Mouse (Mus musculus): Measurements from ENCODE around the gene Lrig1. TPM values are rescaled to one million over a fixed set of nuclear protein-coding genes. Genes with fewer than 3 reads are reported as not detected.
"Not testable (repeated sequence)": the region's sequence is repeated elsewhere in the genome, so short reads cannot be mapped to it uniquely, and the experiment has no call there.

Gene Lrig1
- polyA plus RNA-seq, 1 experiment from 2014 or later, result 23.8 TPM

GRCm38 (mm10) chr6:94582055-94582454, 117.9 kb downstream of the Lrig1 start:
- no peaks in the 10 kb centered on the region for H3K36me3 ChIP-seq
- H3K9ac ChIP-seq, result no peak overlapping the region
- H3K4me3 ChIP-seq, result no peak overlapping the region
- H3K9me3 ChIP-seq, result no peaks in the 10 kb centered on the region
- no peak overlapping the region for H3K27ac ChIP-seq (replicated peaks)
- 90% methylated on average over 9 of the region's 9 CpGs for WGBS
- no peak overlapping the region for H3K4me2 ChIP-seq
- H3K27me3 ChIP-seq, result no peaks in the 10 kb centered on the region
- peaks cover 6% of the 10 kb centered on the region; the same call in 1 of the 2 replicates for H3K4me1 ChIP-seq (replicated peaks)
- ATAC-seq (ENCODE audit: low FRiP score, low read depth), result no peak

- 24% methylated on average over 8 of the region's 8 CpGs for WGBS
- peaks cover 23% of the 10 kb centered on the region for H3K4me1 ChIP-seq (replicated peaks)
- no peaks in the 10 kb centered on the region for H3K36me3 ChIP-seq
- H3K9ac ChIP-seq, result no peak overlapping the region
- no peaks in the 10 kb centered on the region for H3K9me3 ChIP-seq
- H3K27me3 ChIP-seq, result no peaks in the 10 kb centered on the region
- H3K27ac ChIP-seq (replicated peaks), result peak overlapping the region; percentile 59; the same call in 1 of the 2 replicates
- peak; percentile 75 for ATAC-seq (ENCODE audit: low FRiP score, low read depth)
- no peak overlapping the region for H3K4me2 ChIP-seq
- H3K4me3 ChIP-seq, result no peak overlapping the region
Measured at GRCm38 (mm10) chr6:94577991-94578390, 122.0 kb downstream of the Lrig1 start.

DNA sequence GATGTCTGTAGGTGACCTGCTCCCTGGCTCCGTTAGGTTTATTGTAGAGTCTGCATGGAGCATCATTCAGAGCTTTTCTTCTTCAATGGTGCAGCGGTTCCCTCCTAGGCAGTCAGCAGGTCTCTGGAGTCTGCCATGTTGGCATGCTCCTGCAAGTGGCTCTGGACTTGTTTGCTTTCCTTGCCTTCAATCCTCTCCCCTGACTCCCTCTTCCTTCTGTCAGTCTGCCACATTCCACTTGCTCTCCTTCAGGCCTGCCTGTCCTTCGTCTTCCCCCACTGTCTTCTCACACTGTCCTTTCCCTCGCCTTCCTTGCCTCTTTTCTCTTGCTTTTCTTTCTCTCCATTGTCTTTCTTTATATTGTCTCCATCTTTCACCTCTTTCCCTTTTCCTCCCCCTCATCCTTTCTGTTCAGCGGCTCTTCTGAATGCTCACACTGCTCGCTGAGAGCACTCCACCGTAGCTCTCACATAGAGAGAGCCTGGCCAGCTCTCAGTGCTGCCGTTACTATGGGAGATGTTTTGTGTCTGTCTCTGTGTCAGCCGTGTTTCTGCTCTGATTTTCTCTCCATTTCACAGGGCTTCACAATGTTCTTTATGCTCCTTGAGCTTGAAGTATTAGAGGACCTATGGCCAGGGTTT, 124.3 kb downstream of the Lrig1 start:
- Histone ChIP-seq H3K4me1 (replicated peaks) (peaks cover 23% of the 10 kb centered on the region), H3K27ac (replicated peaks) (peak overlapping the region; percentile 69), H3K4me2 (peak overlapping the region; percentile 7; the same call in 1 of the 2 replicates), H3K27me3 (no peaks in the 10 kb centered on the region), H3K36me3 (no peaks in the 10 kb centered on the region), H3K4me3 (no peak overlapping the region), H3K9me3 (no peaks in the 10 kb centered on the region), H3K9ac (no peak overlapping the region)
- 20% methylated on average over 9 of the region's 9 CpGs for WGBS
- 0 out of 2 replicates have a peak, but pooled peaks have one; percentile 68 for ATAC-seq (ENCODE audit: low FRiP score, low read depth)

- no peaks in the 10 kb centered on the region for H3K36me3 ChIP-seq
- ATAC-seq (ENCODE audit: low FRiP score, low read depth), result no peak
- H3K4me3 ChIP-seq, result no peak overlapping the region
- no peaks in the 10 kb centered on the region for H3K4me1 ChIP-seq (replicated peaks)
- H3K27ac ChIP-seq (replicated peaks), result no peak overlapping the region
- H3K27me3 ChIP-seq, result no peaks in the 10 kb centered on the region
- no peak overlapping the region for H3K9ac ChIP-seq
- H3K9me3 ChIP-seq, result no peaks in the 10 kb centered on the region
- 91% methylated on average over 2 of the region's 2 CpGs for whole genome bisulfite sequencing
- H3K4me2 ChIP-seq, result no peak overlapping the region
Measured at GRCm38 (mm10) chr6:94568040-94568439, 131.9 kb downstream of the Lrig1 start.

- Histone ChIP-seq H3K27ac (replicated peaks) (no peak overlapping the region), H3K36me3 (no peaks in the 10 kb centered on the region), H3K27me3 (no peaks in the 10 kb centered on the region), H3K4me3 (no peak overlapping the region), H3K9ac (no peak overlapping the region), H3K4me2 (no peak overlapping the region), H3K4me1 (replicated peaks) (no peaks in the 10 kb centered on the region), H3K9me3 (no peaks in the 10 kb centered on the region)
- WGBS, result 94% methylated on average over 2 of the region's 2 CpGs
- no peak for ATAC-seq (ENCODE audit: low FRiP score, low read depth)
Measured at GRCm38 (mm10) chr6:94565766-94566165, 134.2 kb downstream of the Lrig1 start.

- no peaks in the 10 kb centered on the region for H3K4me1 ChIP-seq (replicated peaks)
- no peak overlapping the region for H3K27ac ChIP-seq (replicated peaks)
- H3K27me3 ChIP-seq, result no peaks in the 10 kb centered on the region
- no peaks in the 10 kb centered on the region for H3K36me3 ChIP-seq
- 67% methylated on average over 8 of the region's 8 CpGs for WGBS
- no peak overlapping the region for H3K9ac ChIP-seq
- no peaks in the 10 kb centered on the region for H3K9me3 ChIP-seq
- no peak for ATAC-seq (ENCODE audit: low FRiP score, low read depth)
- H3K4me2 ChIP-seq, result no peak overlapping the region
- no peak overlapping the region for H3K4me3 ChIP-seq
Measured at GRCm38 (mm10) chr6:94563203-94563940, 136.6 kb downstream of the Lrig1 start.

DNA sequence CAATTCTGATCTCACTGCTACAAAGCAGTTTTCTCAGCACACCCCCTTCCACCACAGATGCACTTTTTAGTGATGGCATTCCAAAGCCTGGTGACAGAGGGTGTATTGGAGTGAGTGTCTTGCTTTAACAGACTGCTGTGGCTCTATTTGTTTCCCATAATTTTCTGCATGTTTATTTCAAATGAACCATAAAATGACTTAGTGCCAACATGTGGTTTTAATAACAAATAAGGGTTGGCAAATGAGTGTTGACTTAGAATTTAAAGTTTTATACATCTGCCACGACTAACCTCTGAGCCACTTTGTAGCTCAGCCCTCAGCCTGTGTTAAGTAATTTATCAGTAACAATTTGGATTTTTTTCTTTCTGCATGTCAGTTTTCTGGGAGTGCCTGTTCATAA, 138.6 kb downstream of the Lrig1 start:
- H3K4me1 ChIP-seq (replicated peaks), result no peaks in the 10 kb centered on the region
- H3K9me3 ChIP-seq, result no peaks in the 10 kb centered on the region
- H3K4me2 ChIP-seq, result no peak overlapping the region
- H3K4me3 ChIP-seq, result no peak overlapping the region
- no peak overlapping the region for H3K27ac ChIP-seq (replicated peaks)
- no peak for ATAC-seq (ENCODE audit: low FRiP score, low read depth)
- no peak overlapping the region for H3K9ac ChIP-seq
- WGBS, result 68% methylated on average over 1 of the region's 1 CpGs
- no peaks in the 10 kb centered on the region for H3K36me3 ChIP-seq
- no peaks in the 10 kb centered on the region for H3K27me3 ChIP-seq

GRCm38 (mm10) chr6:94560896-94561295, 139.1 kb downstream of the Lrig1 start:
- no peak for ATAC-seq (ENCODE audit: low FRiP score, low read depth)
- no peaks in the 10 kb centered on the region for H3K36me3 ChIP-seq
- H3K4me2 ChIP-seq, result no peak overlapping the region
- H3K4me1 ChIP-seq (replicated peaks), result no peaks in the 10 kb centered on the region
- H3K9me3 ChIP-seq, result no peaks in the 10 kb centered on the region
- no peaks in the 10 kb centered on the region for H3K27me3 ChIP-seq
- H3K27ac ChIP-seq (replicated peaks), result no peak overlapping the region
- WGBS, result 92% methylated on average over 1 of the region's 1 CpGs
- no peak overlapping the region for H3K4me3 ChIP-seq
- H3K9ac ChIP-seq, result no peak overlapping the region

DNA sequence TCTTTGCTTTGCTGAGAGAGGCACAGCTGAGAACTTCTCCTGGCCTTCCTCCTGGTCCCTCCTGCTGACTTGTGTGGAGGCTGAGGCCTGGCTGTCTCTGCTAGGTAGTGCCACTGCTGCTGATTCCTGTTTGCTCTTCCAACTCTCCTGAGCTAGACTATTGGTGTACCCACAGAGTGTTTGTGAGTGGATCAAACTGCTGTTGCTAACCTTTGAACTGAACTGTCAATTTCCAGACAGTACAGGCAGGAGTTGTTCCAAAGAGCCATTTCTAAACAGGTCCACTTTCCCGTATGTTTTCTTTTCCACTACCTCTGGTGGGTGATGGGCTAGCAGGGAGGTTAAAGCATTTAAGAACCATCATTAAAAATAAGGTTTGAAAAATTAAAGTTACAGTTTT, 141.4 kb downstream of the Lrig1 start:
- H3K9ac ChIP-seq; H3K27ac ChIP-seq (replicated peaks); H3K4me3 ChIP-seq; ATAC-seq (ENCODE audit: low FRiP score, low read depth); H3K36me3 ChIP-seq; H3K4me2 ChIP-seq; H3K27me3 ChIP-seq; H3K9me3 ChIP-seq; H3K4me1 ChIP-seq (replicated peaks): not testable (repeated sequence)
- 76% methylated on average over 1 of the region's 1 CpGs for WGBS

Small RNAs within 50 kb of the gene (microRNA-seq; reads per million reads assigned to microRNA genes)
- not detected for gene Mir7041

Other genes with a start within 250 kb of the Lrig1 start
- gene Slc25a26, start 199.8 kb downstream of the Lrig1 start, polyA plus RNA-seq (2015; fragmentation: Nextera tagmentation; extraction: Ambion mirVana), result 9.8 and 10.1 TPM in 2 replicates

All from hindbrain, embryonic 15.5 days (tissue).